ENCODE assay signal across 26 mouse cellular contexts in the genomic region with DNA sequence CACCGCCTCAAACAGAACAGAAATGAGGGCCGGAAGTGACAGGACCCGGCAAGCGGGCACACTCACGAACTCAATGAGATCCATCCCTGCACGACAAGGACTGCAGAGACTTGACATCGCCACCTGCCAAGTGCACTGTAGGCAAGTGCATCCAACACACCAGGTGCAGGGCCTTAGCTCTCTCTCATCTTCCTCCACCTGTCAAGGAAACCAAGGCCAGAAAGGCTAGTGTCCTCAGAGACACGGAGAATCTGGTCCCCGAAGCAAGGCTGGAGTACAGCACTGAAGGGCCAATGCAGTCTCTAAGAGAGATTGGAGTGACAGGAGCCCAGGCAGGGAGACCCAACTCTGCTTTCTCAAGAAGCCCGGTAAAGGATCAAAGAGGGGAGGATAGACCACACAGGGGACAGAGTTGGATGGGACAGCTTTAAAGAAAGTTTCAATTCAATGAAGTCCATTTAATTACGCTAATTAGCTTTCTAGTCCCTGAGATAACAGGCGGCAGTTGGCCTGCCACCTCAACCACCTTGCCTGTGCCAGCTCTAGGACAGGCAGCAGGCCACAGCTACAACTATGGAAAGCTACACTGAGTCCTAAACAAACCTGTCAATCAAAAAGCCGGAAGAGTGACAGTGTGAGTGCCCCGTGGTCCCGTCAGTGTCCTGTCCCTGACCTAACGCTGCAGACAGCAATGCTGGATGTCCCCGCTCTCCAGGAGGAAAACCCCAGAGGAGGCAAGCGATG. TPM values are rescaled to one million over a fixed set of nuclear protein-coding genes. Genes with fewer than 3 reads are reported as not detected.
DNase-seq lines count a peak whose midpoint lies in the region; ATAC-seq and TF ChIP-seq lines count a peak whose summit lies in the region.
"Had no signal": no experiment of that assay in that cellular context is flagged by ENCODE, and none has a peak within 500 bp of the region (broad histone marks: within the 10 kb centered on the region; RNA-seq: fewer than 3 reads in every experiment).

No protein-coding gene starts in this region.

- no peaks in the 10 kb centered on the region for H3K9me3 ChIP-seq in forebrain, embryonic 12.5 days
- H3K9me3 ChIP-seq in forebrain, embryonic 15.5 days = no peaks in the 10 kb centered on the region
- H3K9me3 ChIP-seq in midbrain, embryonic 11.5 days (ENCODE audit: control insufficient read depth, low read length) = no peaks in the 10 kb centered on the region
- H3K9me3 ChIP-seq in stomach, postnatal 0 days (ENCODE audit: control insufficient read depth, low read length) = no peaks in the 10 kb centered on the region
- H3K9me3 ChIP-seq: forebrain, embryonic 13.5 days; hindbrain, embryonic 12.5 days; intestine, embryonic 15.5 days; liver, embryonic 12.5 days; midbrain, embryonic 15.5 days; neural tube, embryonic 15.5 days; stomach, embryonic 15.5 days had no signal

- H3K27ac ChIP-seq in forebrain, embryonic 12.5 days = 0 out of 2 replicates have a peak overlapping the region, but pooled peaks have one; percentile 0
- no peak overlapping the region for H3K27ac ChIP-seq in forebrain, embryonic 15.5 days (replicated peaks)
- H3K27ac ChIP-seq in midbrain, embryonic 11.5 days (ENCODE audit: low read depth, low read length) = no peak overlapping the region
- H3K27ac ChIP-seq in stomach, postnatal 0 days (replicated peaks) = no peak overlapping the region
- H3K27ac ChIP-seq: forebrain, embryonic 13.5 days; hindbrain, embryonic 12.5 days; hindbrain, postnatal 0 days; intestine, embryonic 15.5 days; liver, embryonic 12.5 days; macrophage; midbrain, embryonic 15.5 days; neural tube, embryonic 15.5 days; stomach, embryonic 15.5 days had no signal

- H3K27me3 ChIP-seq in forebrain, embryonic 12.5 days = no peaks in the 10 kb centered on the region
- no peaks in the 10 kb centered on the region for H3K27me3 ChIP-seq in forebrain, embryonic 15.5 days
- no peaks in the 10 kb centered on the region for H3K27me3 ChIP-seq in midbrain, embryonic 11.5 days (ENCODE audit: control insufficient read depth, insufficient read depth, low read length)
- H3K27me3 ChIP-seq in stomach, postnatal 0 days (ENCODE audit: control insufficient read depth, insufficient read depth, low read length) = no peaks in the 10 kb centered on the region
- H3K27me3 ChIP-seq: forebrain, embryonic 13.5 days; hindbrain, embryonic 12.5 days; intestine, embryonic 15.5 days; midbrain, embryonic 15.5 days; neural tube, embryonic 15.5 days; Patski; stomach, embryonic 15.5 days had no signal

- no peak overlapping the region for H3K4me3 ChIP-seq in forebrain, embryonic 12.5 days (replicated peaks)
- no peak overlapping the region for H3K4me3 ChIP-seq in forebrain, embryonic 15.5 days
- H3K4me3 ChIP-seq in midbrain, embryonic 11.5 days (ENCODE audit: low read depth, low read length) = no peak overlapping the region
- H3K4me3 ChIP-seq in stomach, postnatal 0 days (ENCODE audit: low read depth, low read length) = no peak overlapping the region
- H3K4me3 ChIP-seq: forebrain, embryonic 13.5 days; hindbrain, embryonic 12.5 days; intestine, embryonic 15.5 days; liver, embryonic 12.5 days; midbrain, embryonic 15.5 days; neural tube, embryonic 15.5 days; stomach, embryonic 15.5 days had no signal

- H3K4me1 ChIP-seq in forebrain, embryonic 12.5 days = peaks cover 8% of the 10 kb centered on the region
- peaks cover 16% of the 10 kb centered on the region for H3K4me1 ChIP-seq in forebrain, embryonic 15.5 days
- no peaks in the 10 kb centered on the region for H3K4me1 ChIP-seq in midbrain, embryonic 11.5 days (ENCODE audit: control insufficient read depth, insufficient read depth, low read length)
- peaks cover 3% of the 10 kb centered on the region; the same call in 1 of the 2 replicates for H3K4me1 ChIP-seq in stomach, postnatal 0 days (replicated peaks; ENCODE audit: control insufficient read depth, insufficient read depth)

- 79% methylated on average over 18 of the region's 18 CpGs for WGBS in forebrain, embryonic 12.5 days
- WGBS in forebrain, embryonic 15.5 days = 73% methylated on average over 18 of the region's 18 CpGs
- WGBS in midbrain, embryonic 11.5 days = 85% methylated on average over 18 of the region's 18 CpGs
- WGBS in stomach, postnatal 0 days = 83% methylated on average over 18 of the region's 18 CpGs

- ATAC-seq in forebrain, embryonic 12.5 days (ENCODE audit: low FRiP score) = no peak
- no peak for ATAC-seq in forebrain, embryonic 15.5 days (replicated peaks)
- ATAC-seq in midbrain, embryonic 11.5 days (ENCODE audit: low FRiP score) = no peak
- ATAC-seq in stomach, postnatal 0 days (ENCODE audit: low FRiP score, low TSS enrichment) = no peak
- ATAC-seq: forebrain, embryonic 13.5 days; hindbrain, postnatal 0 days; intestine, embryonic 15.5 days; liver, embryonic 12.5 days; liver, postnatal 0 days; lung, postnatal 0 days; midbrain, embryonic 15.5 days; Patski had no signal

- TF ChIP-seq CTCF in stomach, postnatal 0 days (IDR thresholded peaks at IDR 0.05; ENCODE audit: low read depth) = no peak

- no peak for TF ChIP-seq EP300 in stomach, postnatal 0 days (optimal IDR thresholded peaks at IDR 0.05)

- peaks cover 27% of the 10 kb centered on the region for H3K36me3 ChIP-seq in forebrain, embryonic 12.5 days (replicated peaks)
- H3K36me3 ChIP-seq in forebrain, embryonic 15.5 days = peaks cover 27% of the 10 kb centered on the region
- peaks cover 14% of the 10 kb centered on the region; the same call in 1 of the 2 replicates for H3K36me3 ChIP-seq in midbrain, embryonic 11.5 days (ENCODE audit: control insufficient read depth, insufficient read depth, low read length)
- peaks cover 8% of the 10 kb centered on the region for H3K36me3 ChIP-seq in stomach, postnatal 0 days (ENCODE audit: control insufficient read depth, insufficient read depth, low read length)

- DNase-seq in brain, adult 2 months (ENCODE audit: low read depth, low spot score) = peak; percentile 67
- DNase-seq in cerebellum, adult 8-10 months = peak; percentile 37
- DNase-seq in cerebellum, postnatal 25 days = peak; percentile 52 to 56
- DNase-seq in midbrain, embryonic 11.5 days (ENCODE audit: low spot score, missing footprints) = no peak
- DNase-seq in stomach, postnatal 0 days (ENCODE audit: low spot score) = no peak
- DNase-seq: adrenal gland, postnatal 10 days; kidney, adult 2 months; kidney, postnatal 36 days; layer of hippocampus, postnatal 36 days; left cerebral cortex, postnatal 4 days; liver, postnatal 0 days; right cerebral cortex, postnatal 25 days; thymus, postnatal 14 days had no signal

- H3K4me2 ChIP-seq in forebrain, embryonic 12.5 days = no peak overlapping the region
- H3K4me2 ChIP-seq in forebrain, embryonic 15.5 days (replicated peaks) = no peak overlapping the region
- H3K4me2 ChIP-seq in midbrain, embryonic 11.5 days = no peak overlapping the region
- no peak overlapping the region for H3K4me2 ChIP-seq in stomach, postnatal 0 days (replicated peaks; ENCODE audit: low read depth)
- H3K4me2 ChIP-seq: forebrain, embryonic 13.5 days; hindbrain, embryonic 12.5 days; intestine, embryonic 15.5 days; liver, embryonic 12.5 days; midbrain, embryonic 15.5 days; neural tube, embryonic 15.5 days; stomach, embryonic 15.5 days had no signal

- H3K9ac ChIP-seq in forebrain, embryonic 12.5 days = no peak overlapping the region
- H3K9ac ChIP-seq in forebrain, embryonic 15.5 days (replicated peaks) = no peak overlapping the region
- H3K9ac ChIP-seq in midbrain, embryonic 11.5 days (ENCODE audit: low read length) = no peak overlapping the region
- H3K9ac ChIP-seq in stomach, postnatal 0 days (ENCODE audit: low read length) = no peak overlapping the region
- H3K9ac ChIP-seq: forebrain, embryonic 13.5 days; hindbrain, embryonic 12.5 days; intestine, embryonic 15.5 days; liver, embryonic 12.5 days; liver, postnatal 0 days; midbrain, embryonic 15.5 days; neural tube, embryonic 15.5 days; stomach, embryonic 15.5 days had no signal

RNA-seq across cellular contexts. Expression of gene Sprtn, which starts 20.2 kb away (rescaled TPM):
- 12.8 and 14.5 TPM in 2 replicates for polyA plus RNA-seq in forebrain, embryonic 12.5 days (2016; fragmentation: Nextera tagmentation; extraction: Ambion mirVana)
- polyA plus RNA-seq in forebrain, embryonic 15.5 days (2015; fragmentation: Nextera tagmentation; extraction: Ambion mirVana) = 11.9 and 12.0 TPM in 2 replicates
- 12.5 and 14.1 TPM in 2 replicates for polyA plus RNA-seq in midbrain, embryonic 11.5 days (2014; fragmentation: Nextera tagmentation; extraction: Ambion mirVana)
- 4.9 and 5.0 TPM in 2 replicates for polyA plus RNA-seq in stomach, postnatal 0 days (2015; fragmentation: Nextera tagmentation; extraction: Ambion mirVana)

RNA-seq across cellular contexts. Expression of gene Exoc8, which starts 20.4 kb away (rescaled TPM):
- polyA plus RNA-seq in forebrain, embryonic 12.5 days (2016; fragmentation: Nextera tagmentation; extraction: Ambion mirVana) = 15.0 and 15.3 TPM in 2 replicates
- polyA plus RNA-seq in forebrain, embryonic 15.5 days (2015; fragmentation: Nextera tagmentation; extraction: Ambion mirVana) = 14.4 and 15.5 TPM in 2 replicates
- polyA plus RNA-seq in midbrain, embryonic 11.5 days (2014; fragmentation: Nextera tagmentation; extraction: Ambion mirVana) = 7.1 and 7.2 TPM in 2 replicates
- 4.9 and 5.9 TPM in 2 replicates for polyA plus RNA-seq in stomach, postnatal 0 days (2015; fragmentation: Nextera tagmentation; extraction: Ambion mirVana)

RNA-seq across cellular contexts. Expression of gene Egln1, which starts 31.2 kb away (rescaled TPM):
- polyA plus RNA-seq in forebrain, embryonic 12.5 days (2016; fragmentation: Nextera tagmentation; extraction: Ambion mirVana) = 19.5 and 20.0 TPM in 2 replicates
- 20.0 and 20.9 TPM in 2 replicates for polyA plus RNA-seq in forebrain, embryonic 15.5 days (2015; fragmentation: Nextera tagmentation; extraction: Ambion mirVana)
- 18.5 and 21.0 TPM in 2 replicates for polyA plus RNA-seq in midbrain, embryonic 11.5 days (2014; fragmentation: Nextera tagmentation; extraction: Ambion mirVana)
- polyA plus RNA-seq in stomach, postnatal 0 days (2015; fragmentation: Nextera tagmentation; extraction: Ambion mirVana) = 7.1 and 7.5 TPM in 2 replicates

RNA-seq across cellular contexts. Expression of gene 2810004N23Rik, which starts 55.0 kb away (rescaled TPM):
- polyA plus RNA-seq in forebrain, embryonic 12.5 days (2016; fragmentation: Nextera tagmentation; extraction: Ambion mirVana) = 53.8 and 55.3 TPM in 2 replicates
- polyA plus RNA-seq in forebrain, embryonic 15.5 days (2015; fragmentation: Nextera tagmentation; extraction: Ambion mirVana) = 34.0 and 40.5 TPM in 2 replicates
- polyA plus RNA-seq in midbrain, embryonic 11.5 days (2014; fragmentation: Nextera tagmentation; extraction: Ambion mirVana) = 40.6 and 41.7 TPM in 2 replicates
- 20.2 and 21.3 TPM in 2 replicates for polyA plus RNA-seq in stomach, postnatal 0 days (2015; fragmentation: Nextera tagmentation; extraction: Ambion mirVana)

RNA-seq across cellular contexts. Expression of gene Gnpat, which starts 55.1 kb away (rescaled TPM):
- 130 and 131 TPM in 2 replicates for polyA plus RNA-seq in forebrain, embryonic 12.5 days (2016; fragmentation: Nextera tagmentation; extraction: Ambion mirVana)
- polyA plus RNA-seq in forebrain, embryonic 15.5 days (2015; fragmentation: Nextera tagmentation; extraction: Ambion mirVana) = 89.5 and 93.0 TPM in 2 replicates
- 136 and 138 TPM in 2 replicates for polyA plus RNA-seq in midbrain, embryonic 11.5 days (2014; fragmentation: Nextera tagmentation; extraction: Ambion mirVana)
- 41.1 and 41.4 TPM in 2 replicates for polyA plus RNA-seq in stomach, postnatal 0 days (2015; fragmentation: Nextera tagmentation; extraction: Ambion mirVana)

Comparison
In these comparisons a context has a peak if more than half of its experiments do, and no peak if none do; other contexts are left out.
1. DNase-seq: peak in brain, adult 2 months (single experiment), cerebellum, adult 8-10 months (single experiment) and cerebellum, postnatal 25 days (2 of 2); none in midbrain, embryonic 11.5 days (single experiment) and stomach, postnatal 0 days (single experiment).